Mouse (Mus musculus): ENCODE measurements around the gene Rassf6.
"Not testable (repeated sequence)": the region's sequence is repeated elsewhere in the genome, so short reads cannot be mapped to it uniquely, and the experiment has no call there.

Gene Rassf6

GRCm38 (mm10) chr5:90624708-90625425 lies 15.6 kb downstream of the Rassf6 start:
- no peak for DNase-seq (ENCODE audit: low read depth, low spot score)

- no peak for DNase-seq (ENCODE audit: low read depth, low spot score)
Observed at GRCm38 (mm10) chr5:90623209-90623608, 17.2 kb downstream of the Rassf6 start.

- DNase-seq (ENCODE audit: low read depth, low spot score): no peak
Observed at GRCm38 (mm10) chr5:90621726-90622125, 18.7 kb downstream of the Rassf6 start.

GRCm38 (mm10) chr5:90621316-90621715 lies 19.1 kb downstream of the Rassf6 start:
- DNase-seq (ENCODE audit: low read depth, low spot score): no peak

- DNase-seq (ENCODE audit: low read depth, low spot score): no peak
Observed at GRCm38 (mm10) chr5:90617859-90618258, 22.6 kb downstream of the Rassf6 start.

- DNase-seq (ENCODE audit: low read depth, low spot score): not testable (repeated sequence)
Observed at GRCm38 (mm10) chr5:90612751-90613150, 27.7 kb downstream of the Rassf6 start.

GRCm38 (mm10) chr5:90611996-90612611 lies 28.4 kb downstream of the Rassf6 start:
- no peak for DNase-seq (ENCODE audit: low read depth, low spot score)

- no peak for DNase-seq (ENCODE audit: low read depth, low spot score)
Observed at GRCm38 (mm10) chr5:90611388-90611787, 29.1 kb downstream of the Rassf6 start.

- DNase-seq (ENCODE audit: low read depth, low spot score): no peak
Observed at GRCm38 (mm10) chr5:90608906-90609305, 31.6 kb downstream of the Rassf6 start.

- DNase-seq (ENCODE audit: low read depth, low spot score): no peak
Observed at GRCm38 (mm10) chr5:90603407-90603923, 37.0 kb downstream of the Rassf6 start.

- peak; percentile 25 for DNase-seq (ENCODE audit: low read depth, low spot score)
Observed at GRCm38 (mm10) chr5:90601469-90601868, 39.0 kb downstream of the Rassf6 start.

- no peak for DNase-seq (ENCODE audit: low read depth, low spot score)
Observed at GRCm38 (mm10) chr5:90596155-90596554, 44.3 kb downstream of the Rassf6 start.

GRCm38 (mm10) chr5:90594945-90595344 lies 45.5 kb downstream of the Rassf6 start:
- no peak for DNase-seq (ENCODE audit: low read depth, low spot score)

- no peak for DNase-seq (ENCODE audit: low read depth, low spot score)
Observed at GRCm38 (mm10) chr5:90591936-90592335, 48.5 kb downstream of the Rassf6 start.

GRCm38 (mm10) chr5:90590676-90591075 lies 49.8 kb downstream of the Rassf6 start:
- no peak for DNase-seq (ENCODE audit: low read depth, low spot score)

GRCm38 (mm10) chr5:90588708-90589595 lies 51.5 kb downstream of the Rassf6 start:
- DNase-seq (ENCODE audit: low read depth, low spot score): peak; percentile 63

GRCm38 (mm10) chr5:90588104-90588503 lies 52.4 kb downstream of the Rassf6 start:
- DNase-seq (ENCODE audit: low read depth, low spot score): no peak

- DNase-seq (ENCODE audit: low read depth, low spot score): no peak
Observed at GRCm38 (mm10) chr5:90586511-90586910, 53.9 kb downstream of the Rassf6 start.

- DNase-seq (ENCODE audit: low read depth, low spot score): no peak
Observed at GRCm38 (mm10) chr5:90584799-90585198, 55.7 kb downstream of the Rassf6 start.

- DNase-seq (ENCODE audit: low read depth, low spot score): no peak
Observed at GRCm38 (mm10) chr5:90582179-90582578, 58.3 kb downstream of the Rassf6 start.

GRCm38 (mm10) chr5:90579556-90579955 lies 60.9 kb downstream of the Rassf6 start:
- DNase-seq (ENCODE audit: low read depth, low spot score): no peak

GRCm38 (mm10) chr5:90577751-90578150 lies 62.7 kb downstream of the Rassf6 start:
- no peak for DNase-seq (ENCODE audit: low read depth, low spot score)

All from retina, postnatal 7 days (tissue).